Mouse (Mus musculus): ENCODE measurements around the gene Rnf126. TPM values are rescaled to one million over a fixed set of nuclear protein-coding genes. Genes with fewer than 3 reads are reported as not detected.

Gene Rnf126
- polyA plus RNA-seq, 1 experiment, result 38.4 TPM

DNA sequence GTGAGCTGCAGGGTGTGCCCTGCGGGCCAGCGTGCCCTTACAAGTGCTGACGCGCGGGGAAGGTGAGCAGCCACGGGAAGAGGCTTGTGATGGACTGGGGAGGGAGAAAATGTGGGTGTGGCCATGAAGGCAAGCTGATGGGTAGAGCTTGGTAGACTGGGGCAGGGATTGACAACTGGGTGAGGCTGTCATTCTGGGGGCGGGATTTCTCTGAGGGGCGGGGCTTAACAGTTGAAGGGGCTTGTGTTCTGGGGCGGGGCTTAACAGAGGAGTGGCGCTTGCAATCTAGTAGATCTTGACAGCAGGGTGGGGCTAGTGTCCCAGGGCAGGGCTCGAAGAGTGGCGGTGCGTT is 13.9 kb upstream of the Rnf126 start:
- H3K4me3 ChIP-seq (ENCODE audit: insufficient read depth, low read length), result peak overlapping the region; percentile 22
- no peak for TF ChIP-seq POLR2A (IDR thresholded peaks at IDR 0.05; ENCODE audit: low read depth, low read length)
- no peak overlapping the region for H3K27ac ChIP-seq (ENCODE audit: insufficient read depth, low read length)
- peaks cover 4% of the 10 kb centered on the region; the same call in 1 of the 2 replicates for H3K4me1 ChIP-seq (ENCODE audit: control insufficient read depth, insufficient read depth, low read length)

GRCm38 (mm10) chr10:79779784-79780663 is 13.3 kb upstream of the Rnf126 start:
- peaks cover 4% of the 10 kb centered on the region; the same call in 1 of the 2 replicates for H3K4me1 ChIP-seq (ENCODE audit: control insufficient read depth, insufficient read depth, low read length)
- H3K4me3 ChIP-seq (ENCODE audit: insufficient read depth, low read length), result peak overlapping the region; percentile 22
- TF ChIP-seq POLR2A (IDR thresholded peaks at IDR 0.05; ENCODE audit: low read depth, low read length) (no peak), CTCF (IDR thresholded peaks at IDR 0.05; ENCODE audit: borderline replicate concordance, insufficient read depth, low read length) (peak; percentile 82)
- no peak overlapping the region for H3K27ac ChIP-seq (ENCODE audit: insufficient read depth, low read length)

DNA sequence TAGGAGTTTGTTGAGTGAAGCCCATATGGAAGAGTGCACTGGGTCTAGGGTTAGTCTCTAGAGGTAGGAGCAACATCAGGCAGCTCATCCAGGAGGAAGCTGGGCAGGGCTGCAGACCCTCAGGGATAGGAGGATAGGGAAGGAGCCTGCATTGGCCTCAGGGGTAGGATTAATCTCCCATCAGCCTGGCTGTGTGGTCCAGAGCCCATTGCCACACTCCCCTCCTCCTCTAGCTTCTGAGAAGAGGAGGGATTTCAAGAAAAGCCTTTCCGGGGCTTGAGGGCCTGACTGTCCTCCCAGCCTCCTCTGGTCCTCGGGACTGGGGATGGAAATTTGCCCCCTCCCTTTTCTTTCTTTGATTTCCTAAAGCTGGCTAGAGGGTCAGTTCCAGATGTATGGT is 12.4 kb upstream of the Rnf126 start:
- Histone ChIP-seq H3K4me1 (ENCODE audit: control insufficient read depth, insufficient read depth, low read length) (peaks cover 4% of the 10 kb centered on the region; the same call in 1 of the 2 replicates), H3K4me3 (ENCODE audit: insufficient read depth, low read length) (no peak overlapping the region), H3K27ac (ENCODE audit: insufficient read depth, low read length) (no peak overlapping the region)
- TF ChIP-seq CTCF (IDR thresholded peaks at IDR 0.05; ENCODE audit: borderline replicate concordance, insufficient read depth, low read length) (no peak), POLR2A (IDR thresholded peaks at IDR 0.05; ENCODE audit: low read depth, low read length) (no peak)

GRCm38 (mm10) chr10:79778006-79778405 is 11.3 kb upstream of the Rnf126 start:
- peak overlapping the region; percentile 59 for H3K4me3 ChIP-seq (ENCODE audit: insufficient read depth, low read length)
- peak overlapping the region; percentile 30; the same call in 1 of the 2 replicates for H3K27ac ChIP-seq (ENCODE audit: insufficient read depth, low read length)
- H3K4me1 ChIP-seq (ENCODE audit: control insufficient read depth, insufficient read depth, low read length), result peaks cover 4% of the 10 kb centered on the region; the same call in 1 of the 2 replicates
- no peak for TF ChIP-seq CTCF (IDR thresholded peaks at IDR 0.05; ENCODE audit: borderline replicate concordance, insufficient read depth, low read length)
- no peak for TF ChIP-seq POLR2A (IDR thresholded peaks at IDR 0.05; ENCODE audit: low read depth, low read length)

GRCm38 (mm10) chr10:79777103-79777531 is 10.4 kb upstream of the Rnf126 start, which contains the start of gene Fstl3:
Gene Fstl3 (plus strand): TSS chr10:79777272.
- Histone ChIP-seq H3K4me1 (ENCODE audit: control insufficient read depth, insufficient read depth, low read length) (peaks cover 4% of the 10 kb centered on the region; the same call in 1 of the 2 replicates), H3K27ac (ENCODE audit: insufficient read depth, low read length) (peak within 1 kb of the TSS; percentile 30)
- no peak for TF ChIP-seq CTCF (IDR thresholded peaks at IDR 0.05; ENCODE audit: borderline replicate concordance, insufficient read depth, low read length)
- TF ChIP-seq POLR2A (IDR thresholded peaks at IDR 0.05; ENCODE audit: low read depth, low read length), result peak; percentile 81

DNA sequence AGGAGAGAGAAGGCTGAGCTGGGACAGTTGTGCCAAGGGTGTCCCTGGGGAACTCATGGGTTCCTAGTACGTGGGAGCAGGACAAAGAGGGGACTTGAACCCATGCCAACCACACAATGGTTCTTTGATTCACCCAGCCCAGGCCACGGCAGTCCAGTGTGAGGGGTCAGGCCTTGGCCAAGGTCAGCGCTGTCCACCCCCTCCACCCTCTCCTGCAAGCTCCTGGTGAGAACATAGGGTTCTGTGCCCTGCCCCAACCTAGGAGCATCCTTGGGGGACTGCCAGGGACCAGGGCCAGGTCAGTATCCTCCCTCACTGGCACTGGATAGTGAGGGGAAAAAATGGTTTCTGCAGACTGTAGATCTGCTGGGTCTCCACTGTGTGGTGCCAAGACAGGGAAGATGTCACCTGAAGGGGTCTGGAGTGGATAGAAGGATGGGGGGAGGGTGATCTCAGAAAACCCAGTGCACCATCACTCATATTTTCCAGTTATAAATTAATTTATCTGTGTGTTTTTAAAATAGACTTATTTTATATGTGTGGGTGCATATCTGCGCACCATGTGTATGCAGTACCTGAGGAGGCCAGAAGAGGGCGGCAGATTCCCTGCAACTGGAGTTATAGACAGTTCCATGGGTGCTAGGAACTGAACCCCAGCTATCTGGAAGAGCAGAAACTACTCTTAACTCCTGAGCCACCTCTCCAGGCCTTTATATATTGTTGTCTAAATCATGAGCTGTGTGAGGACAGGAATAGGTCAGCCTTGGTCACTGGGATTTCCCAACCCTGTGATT is 7.9 kb upstream of the Rnf126 start:
- TF ChIP-seq POLR2A (IDR thresholded peaks at IDR 0.05; ENCODE audit: low read depth, low read length) (no peak), CTCF (IDR thresholded peaks at IDR 0.05; ENCODE audit: borderline replicate concordance, insufficient read depth, low read length) (no peak)
- no peak overlapping the region for H3K4me3 ChIP-seq (ENCODE audit: insufficient read depth, low read length)
- H3K4me1 ChIP-seq (ENCODE audit: control insufficient read depth, insufficient read depth, low read length), result peaks cover 4% of the 10 kb centered on the region; the same call in 1 of the 2 replicates
- no peak overlapping the region for H3K27ac ChIP-seq (ENCODE audit: insufficient read depth, low read length)

More at GRCm38 (mm10) chr10:79777103-79777531, 10.4 kb upstream of the Rnf126 start, which contains the start of gene Fstl3:
- peak within 1 kb of the TSS; percentile 59 for H3K4me3 ChIP-seq (ENCODE audit: insufficient read depth, low read length)

DNA sequence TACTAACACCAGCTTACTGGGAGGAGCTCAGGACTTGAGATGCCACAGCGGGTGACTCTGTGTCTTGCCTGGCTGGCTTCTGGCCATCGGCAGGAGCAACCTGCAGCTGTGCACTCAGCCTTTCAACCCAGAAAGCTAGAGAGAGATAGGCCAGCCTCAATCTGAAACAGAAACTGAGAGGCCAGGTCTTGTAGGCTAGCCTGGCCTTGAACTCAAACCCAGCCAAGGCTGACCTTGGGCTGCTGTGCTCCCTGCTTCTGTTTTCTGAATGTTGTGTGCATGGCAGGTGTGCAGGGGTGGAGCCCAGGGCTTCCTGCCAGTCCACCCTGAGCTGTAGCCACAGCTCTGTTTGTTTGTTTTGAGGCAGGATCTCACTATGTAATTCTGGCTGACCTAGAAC is 6.5 kb upstream of the Rnf126 start:
- H3K4me1 ChIP-seq (ENCODE audit: control insufficient read depth, insufficient read depth, low read length), result no peaks in the 10 kb centered on the region
- no peak overlapping the region for H3K4me3 ChIP-seq (ENCODE audit: insufficient read depth, low read length)
- no peak for TF ChIP-seq POLR2A (IDR thresholded peaks at IDR 0.05; ENCODE audit: low read depth, low read length)
- no peak for TF ChIP-seq CTCF (IDR thresholded peaks at IDR 0.05; ENCODE audit: borderline replicate concordance, insufficient read depth, low read length)
- H3K27ac ChIP-seq (ENCODE audit: insufficient read depth, low read length), result no peak overlapping the region

DNA sequence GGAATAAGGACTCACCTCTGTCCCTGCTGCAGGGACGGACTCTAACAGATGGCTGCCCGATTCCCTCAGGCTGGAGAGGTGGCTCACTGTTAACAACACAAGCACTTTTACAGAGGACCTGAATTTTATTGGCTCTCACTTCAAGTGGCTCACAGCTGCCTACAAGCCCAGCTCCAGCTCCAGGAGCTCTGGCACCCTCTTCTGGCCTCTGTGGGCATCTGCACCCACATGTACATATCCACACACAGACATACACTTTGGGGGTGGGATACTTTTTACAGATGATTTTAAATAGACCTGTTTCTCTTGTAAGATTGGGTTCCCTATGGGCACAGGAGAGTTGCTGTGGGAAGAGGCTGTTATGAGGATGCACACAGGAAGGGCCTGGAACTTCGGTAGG is 5.6 kb upstream of the Rnf126 start:
- Histone ChIP-seq H3K4me3 (ENCODE audit: insufficient read depth, low read length) (no peak overlapping the region), H3K4me1 (ENCODE audit: control insufficient read depth, insufficient read depth, low read length) (peaks cover 4% of the 10 kb centered on the region; the same call in 1 of the 2 replicates), H3K27ac (ENCODE audit: insufficient read depth, low read length) (no peak overlapping the region)
- TF ChIP-seq CTCF (IDR thresholded peaks at IDR 0.05; ENCODE audit: borderline replicate concordance, insufficient read depth, low read length) (no peak), POLR2A (IDR thresholded peaks at IDR 0.05; ENCODE audit: low read depth, low read length) (no peak)

GRCm38 (mm10) chr10:79769329-79769728 is 2.6 kb upstream of the Rnf126 start:
- no peak overlapping the region for H3K27ac ChIP-seq (ENCODE audit: insufficient read depth, low read length)
- TF ChIP-seq POLR2A (IDR thresholded peaks at IDR 0.05; ENCODE audit: low read depth, low read length) (no peak), CTCF (IDR thresholded peaks at IDR 0.05; ENCODE audit: borderline replicate concordance, insufficient read depth, low read length) (no peak)
- no peak overlapping the region for H3K4me3 ChIP-seq (ENCODE audit: insufficient read depth, low read length)
- peaks cover 9% of the 10 kb centered on the region; the same call in 1 of the 2 replicates for H3K4me1 ChIP-seq (ENCODE audit: control insufficient read depth, insufficient read depth, low read length)

Data from embryonic fibroblast, embryonic 13.5 days (primary cell).